Mouse (Mus musculus) stomach, embryonic 14.5 days (tissue): ENCODE measurements at regions not wholly inside any gene's neighbourhood (a gene's known extent, or its start where the extent isn't known, plus 50 kb on each side); places are given as distances from the start of the nearest gene placed in this dataset.

Experiments used
- ATAC-seq: fragments of 200-750 bp; cut with Nextera tagmentation; 2 replicates; pipeline ENCODE4 v1.8.0; 2017; ENCODE audit warnings: low read depth, moderate TSS enrichment; ENCODE audit not compliant: insufficient number of reproducible peaks, insufficient read depth, low FRiP score
- H3K27ac ChIP-seq: fragments of 300-500 bp; sonication (generic); 2 replicates; pipeline ENCODE4 v1.5.1; 2014; ENCODE audit warnings: mild to moderate bottlenecking, low read length, moderate library complexity, mixed read lengths
- H3K27me3 ChIP-seq: fragments of 300-500 bp; sonication (generic); 2 replicates; pipeline ENCODE4 v1.6.1; 2014; ENCODE audit warnings: low read length, control low read depth, mixed read lengths; ENCODE audit not compliant: control insufficient read depth, insufficient read depth
- H3K36me3 ChIP-seq: fragments of 300-500 bp; sonication (generic); 2 replicates; pipeline ENCODE4 v1.6.1; 2014; ENCODE audit warnings: mild to moderate bottlenecking, control low read depth, low read length, moderate library complexity, mixed read lengths; ENCODE audit not compliant: control insufficient read depth, insufficient read depth
- H3K4me1 ChIP-seq: fragments of 300-500 bp; sonication (generic); 2 replicates; pipeline ENCODE4 v1.6.1; 2014; ENCODE audit warnings: low read length, control low read depth, mixed read lengths; ENCODE audit not compliant: control insufficient read depth, insufficient read depth
- H3K4me2 ChIP-seq: fragments of 300-500 bp; sonication (generic); replicated peaks from 2 replicates; pipeline ENCODE4 v1.6.1; 2014; ENCODE audit warnings: low read depth, low read length, control low read depth
- H3K4me3 ChIP-seq: fragments of 300-500 bp; sonication (generic); 2 replicates; pipeline ENCODE4 v1.5.1; 2014; ENCODE audit warnings: low read depth, low read length, control low read depth
- H3K9ac ChIP-seq: fragments of 300-500 bp; sonication (generic); replicated peaks from 2 replicates; pipeline ENCODE4 v1.6.1; 2014; ENCODE audit warnings: low read depth, mild to moderate bottlenecking, control low read depth, low read length, moderate library complexity, mixed read lengths
- H3K9me3 ChIP-seq: fragments of 300-500 bp; sonication (generic); 2 replicates; pipeline ENCODE4 v1.6.1; 2016; ENCODE audit warnings: low read depth, low read length, control low read depth; ENCODE audit not compliant: control insufficient read depth
- WGBS: fragments of 180-500 bp; shearing (Covaris S2); extraction: QIAGEN DNeasy Blood & Tissue Kit; methylation state at CpG from one replicate; pipeline ENCODE4 v1.1.7; 2014; 5-methylcytosine and 5-hydroxymethylcytosine counted together

DNA sequence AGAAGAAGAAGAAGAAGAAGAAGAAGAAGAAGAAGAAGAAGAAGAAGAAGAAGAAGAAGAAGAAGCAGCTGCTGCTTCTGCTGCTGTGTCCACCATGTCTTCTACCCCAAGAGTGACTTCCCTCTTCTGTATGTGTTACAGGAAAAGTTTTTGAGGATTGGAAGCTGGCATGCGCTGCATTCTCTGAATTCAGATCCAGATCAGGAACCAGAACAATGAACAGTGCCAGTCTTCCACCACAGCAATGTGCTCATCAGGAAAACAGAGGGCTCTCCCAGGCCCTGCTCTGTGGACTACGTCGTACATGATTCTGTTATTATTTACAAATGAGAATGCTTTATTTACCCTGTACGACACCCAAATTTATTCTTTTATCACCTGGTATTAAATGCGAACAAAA is 181.8 kb upstream of the Otx2 start:
- no peak overlapping the region for H3K4me3 ChIP-seq
- no peak overlapping the region for H3K9ac ChIP-seq
- no peak overlapping the region for H3K27ac ChIP-seq
- no peak for ATAC-seq
- no peaks in the 10 kb centered on the region for H3K36me3 ChIP-seq
- 89% methylated on average over 5 of the region's 5 CpGs for WGBS
- no peaks in the 10 kb centered on the region for H3K4me1 ChIP-seq
- no peaks in the 10 kb centered on the region for H3K9me3 ChIP-seq
- no peak overlapping the region for H3K4me2 ChIP-seq
- H3K27me3 ChIP-seq: 0 out of 2 replicates have a peak, but pooled peaks cover 2% of the 10 kb centered on the region

- no peak for ATAC-seq
- WGBS: 50% methylated on average over 9 of the region's 9 CpGs
- H3K9me3 ChIP-seq: no peaks in the 10 kb centered on the region
- no peaks in the 10 kb centered on the region for H3K36me3 ChIP-seq
- H3K27ac ChIP-seq: no peak overlapping the region
- H3K27me3 ChIP-seq: 0 out of 2 replicates have a peak, but pooled peaks cover 2% of the 10 kb centered on the region
- H3K4me3 ChIP-seq: no peak overlapping the region
- no peak overlapping the region for H3K4me2 ChIP-seq
- H3K9ac ChIP-seq: no peak overlapping the region
- no peaks in the 10 kb centered on the region for H3K4me1 ChIP-seq
Measured at GRCm38 (mm10) chr14:48854188-48854924, 180.7 kb upstream of the Otx2 start.

DNA sequence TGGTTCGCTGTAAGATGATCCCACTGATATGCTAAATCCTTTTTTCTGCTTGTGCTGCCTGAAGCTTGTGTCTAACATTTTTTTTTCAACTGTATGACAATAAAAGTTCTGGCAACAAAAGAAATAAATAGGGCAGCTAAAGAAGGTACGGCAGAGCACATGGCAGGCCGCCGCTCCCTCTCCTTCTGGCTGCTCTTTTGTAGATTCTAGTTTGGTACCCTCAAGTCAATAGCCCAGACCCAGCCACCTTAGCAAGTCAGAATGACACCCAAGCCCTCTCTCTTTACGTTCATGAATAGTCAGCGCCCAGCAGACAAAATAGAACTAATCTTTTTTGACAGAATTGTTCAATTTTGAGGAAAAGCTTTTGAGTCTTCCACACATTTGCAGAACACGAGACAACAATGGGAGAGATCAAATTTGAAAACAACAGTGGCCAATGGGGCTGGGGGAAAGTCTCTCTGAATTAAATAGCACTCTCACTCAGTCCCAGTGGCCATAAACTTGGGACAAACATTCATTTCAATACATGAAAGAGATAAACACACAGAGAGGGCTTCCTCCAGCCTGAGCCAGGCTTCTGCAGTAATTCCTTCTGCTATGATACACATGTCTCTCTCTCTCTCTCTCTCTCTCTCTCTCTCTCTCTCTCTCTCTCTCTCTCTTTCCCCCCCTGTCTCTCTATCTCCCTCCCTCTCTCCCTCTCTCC is 180.0 kb upstream of the Otx2 start:
- ATAC-seq: no peak
- Histone ChIP-seq H3K36me3 (no peaks in the 10 kb centered on the region), H3K27me3 (0 out of 2 replicates have a peak, but pooled peaks cover 2% of the 10 kb centered on the region), H3K27ac (no peak overlapping the region), H3K4me3 (no peak overlapping the region), H3K4me2 (no peak overlapping the region), H3K4me1 (no peaks in the 10 kb centered on the region), H3K9ac (no peak overlapping the region), H3K9me3 (no peaks in the 10 kb centered on the region)
- 46% methylated on average over 7 of the region's 7 CpGs for WGBS

GRCm38 (mm10) chr14:48852787-48853186 is 179.2 kb upstream of the Otx2 start:
- Histone ChIP-seq H3K4me2 (peak overlapping the region; percentile 27), H3K9ac (no peak overlapping the region), H3K27me3 (0 out of 2 replicates have a peak, but pooled peaks cover 2% of the 10 kb centered on the region), H3K9me3 (no peaks in the 10 kb centered on the region), H3K27ac (no peak overlapping the region), H3K4me3 (0 out of 2 replicates have a peak overlapping the region, but pooled peaks have one; percentile 11), H3K4me1 (no peaks in the 10 kb centered on the region), H3K36me3 (no peaks in the 10 kb centered on the region)
- 12% methylated on average over 15 of the region's 15 CpGs for WGBS
- ATAC-seq: no peak

- H3K27ac ChIP-seq: no peak overlapping the region
- H3K9me3 ChIP-seq: no peaks in the 10 kb centered on the region
- no peaks in the 10 kb centered on the region for H3K4me1 ChIP-seq
- H3K27me3 ChIP-seq: 0 out of 2 replicates have a peak, but pooled peaks cover 2% of the 10 kb centered on the region
- no peaks in the 10 kb centered on the region for H3K36me3 ChIP-seq
- 58% methylated on average over 4 of the region's 4 CpGs for WGBS
- no peak for ATAC-seq
- no peak overlapping the region for H3K4me3 ChIP-seq
- no peak overlapping the region for H3K4me2 ChIP-seq
- H3K9ac ChIP-seq: no peak overlapping the region
Measured at GRCm38 (mm10) chr14:48852061-48852460, 178.4 kb upstream of the Otx2 start.

GRCm38 (mm10) chr14:48842861-48843260 is 169.2 kb upstream of the Otx2 start:
- Histone ChIP-seq H3K27ac (no peak overlapping the region), H3K36me3 (no peaks in the 10 kb centered on the region), H3K4me2 (no peak overlapping the region), H3K27me3 (no peaks in the 10 kb centered on the region), H3K4me1 (no peaks in the 10 kb centered on the region), H3K9me3 (no peaks in the 10 kb centered on the region), H3K9ac (no peak overlapping the region), H3K4me3 (no peak overlapping the region)
- WGBS: 68% methylated on average over 4 of the region's 4 CpGs
- ATAC-seq: no peak

- no peaks in the 10 kb centered on the region for H3K9me3 ChIP-seq
- no peak overlapping the region for H3K27ac ChIP-seq
- no peak overlapping the region for H3K4me2 ChIP-seq
- no peaks in the 10 kb centered on the region for H3K27me3 ChIP-seq
- H3K9ac ChIP-seq: no peak overlapping the region
- no peaks in the 10 kb centered on the region for H3K4me1 ChIP-seq
- no peaks in the 10 kb centered on the region for H3K36me3 ChIP-seq
- no peak for ATAC-seq
- H3K4me3 ChIP-seq: no peak overlapping the region
- WGBS: 42% methylated on average over 5 of the region's 5 CpGs
Measured at GRCm38 (mm10) chr14:48841278-48841677, 167.7 kb upstream of the Otx2 start.

DNA sequence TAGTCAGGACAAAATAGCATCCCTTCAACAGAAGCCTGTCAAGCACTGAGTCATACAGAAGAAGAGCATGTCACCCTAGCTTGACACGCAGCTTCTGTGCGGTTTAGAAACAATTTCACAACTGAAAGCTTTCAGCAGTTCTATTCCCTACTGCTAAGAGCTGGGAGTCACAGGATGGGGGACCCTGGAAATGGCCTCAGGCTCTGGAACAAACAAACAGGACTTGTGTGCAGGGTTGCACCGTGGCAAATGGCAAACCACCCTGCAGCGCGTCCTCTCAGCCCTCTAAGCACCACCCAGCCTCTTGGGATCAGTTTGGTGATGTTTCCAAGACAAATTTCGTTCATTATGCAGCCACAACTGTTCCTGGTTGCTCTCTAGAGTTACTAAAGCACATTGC is 163.6 kb upstream of the Otx2 start:
- no peak for ATAC-seq
- H3K4me1 ChIP-seq: no peaks in the 10 kb centered on the region
- WGBS: 77% methylated on average over 6 of the region's 6 CpGs
- H3K9me3 ChIP-seq: no peaks in the 10 kb centered on the region
- no peak overlapping the region for H3K4me3 ChIP-seq
- no peaks in the 10 kb centered on the region for H3K36me3 ChIP-seq
- H3K27ac ChIP-seq: no peak overlapping the region
- no peak overlapping the region for H3K4me2 ChIP-seq
- no peak overlapping the region for H3K9ac ChIP-seq
- no peaks in the 10 kb centered on the region for H3K27me3 ChIP-seq
